Mouse (Mus musculus) layer of hippocampus, adult 9-10 months (tissue): ENCODE data around the gene Jkamp.

Experiments used
- DNase-seq: peaks from one replicate; pipeline ENCODE4 v3.0.0; 2022; ENCODE audit warnings: low spot score

Jkamp gene

DNA sequence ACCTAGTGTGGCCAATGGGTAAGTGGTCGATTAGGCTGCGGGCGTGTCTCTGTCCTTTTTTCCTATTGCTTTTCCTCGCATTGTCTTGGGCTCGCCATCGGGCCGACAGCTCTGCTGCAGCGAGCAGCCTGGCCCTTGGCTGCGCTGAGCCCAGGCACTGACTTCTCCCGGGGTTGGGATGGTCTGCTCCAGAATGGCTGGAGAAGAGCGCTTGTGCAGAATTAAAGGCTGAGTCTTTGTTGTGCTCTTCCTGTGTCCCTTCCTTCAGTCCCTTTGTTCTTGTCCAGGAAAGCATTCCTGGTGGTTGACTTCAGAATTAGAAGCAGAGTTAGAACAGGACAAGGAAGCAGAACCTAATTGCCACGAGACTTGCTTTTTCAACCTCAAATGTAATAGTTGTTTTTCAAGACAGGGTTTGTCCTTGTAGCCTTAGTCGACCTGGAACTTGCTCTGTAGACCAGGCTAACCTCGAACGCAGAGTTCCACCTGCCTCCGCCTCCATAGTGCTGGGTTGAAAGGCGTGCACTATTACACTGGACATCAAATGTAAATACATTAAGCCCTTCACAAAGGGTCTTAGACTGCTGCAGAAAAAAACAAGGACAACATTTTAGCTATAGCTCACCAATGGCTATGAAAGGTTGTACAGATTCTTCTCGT lies 907 bp downstream of the Jkamp start:
- DNase-seq = no peak

DNA sequence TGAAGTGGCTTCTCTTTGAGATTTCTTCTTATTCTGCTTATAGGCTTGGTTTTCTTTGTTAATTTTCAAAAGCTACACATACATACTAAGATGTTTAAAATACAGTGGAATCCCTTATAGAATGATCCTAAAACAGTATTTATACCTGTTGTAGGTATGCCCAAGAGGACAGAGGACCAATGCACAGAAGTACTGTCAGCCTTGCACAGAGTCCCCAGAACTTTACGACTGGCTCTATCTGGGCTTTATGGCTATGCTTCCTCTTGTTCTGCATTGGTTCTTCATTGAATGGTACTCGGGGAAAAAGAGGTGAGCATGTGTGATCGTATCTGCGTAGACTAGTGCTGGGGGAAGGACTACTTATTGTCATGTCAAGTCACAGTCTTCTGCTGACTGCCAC lies 4.4 kb downstream of the Jkamp start:
- DNase-seq = no peak

DNA sequence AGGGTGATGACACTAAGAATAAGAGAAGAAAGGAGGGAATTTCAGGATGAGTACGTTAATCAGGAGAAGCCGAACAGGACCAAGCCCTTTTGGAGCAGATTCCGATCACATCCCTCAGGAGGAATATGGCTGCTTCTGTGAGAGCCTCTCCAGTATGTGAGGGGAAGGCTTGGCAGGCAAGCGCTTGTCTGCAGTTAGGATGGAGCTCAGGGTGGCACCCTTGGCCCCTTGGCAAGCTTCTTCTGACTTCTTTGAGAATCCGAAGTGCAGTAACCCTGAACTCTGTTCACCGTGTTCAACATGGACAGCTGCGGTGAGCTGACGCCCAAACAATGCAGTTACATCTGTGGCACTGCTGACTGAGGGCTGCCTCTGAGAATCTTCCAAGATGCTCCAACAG lies 11.6 kb downstream of the Jkamp start:
- no peak for DNase-seq

DNA sequence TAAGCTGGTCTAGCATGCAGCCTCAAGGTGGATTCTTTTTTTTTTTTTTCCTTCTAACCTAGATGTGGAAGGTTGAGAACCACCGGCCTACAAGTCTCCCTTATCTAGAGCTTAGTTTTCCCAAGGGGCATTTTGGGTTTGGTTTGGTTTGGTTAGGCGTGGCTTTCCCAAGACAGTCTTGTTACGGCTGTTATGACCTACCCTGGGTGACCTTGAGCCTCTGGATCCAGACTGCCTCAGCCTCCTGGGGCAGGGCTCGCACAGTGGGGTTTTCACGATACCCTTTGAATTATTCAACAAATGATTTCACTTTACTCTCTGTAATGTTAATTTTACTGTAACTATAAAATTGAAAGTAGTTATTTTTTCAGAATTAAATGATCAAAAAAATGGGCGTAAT lies 17.4 kb downstream of the Jkamp start:
- no peak for DNase-seq

DNA sequence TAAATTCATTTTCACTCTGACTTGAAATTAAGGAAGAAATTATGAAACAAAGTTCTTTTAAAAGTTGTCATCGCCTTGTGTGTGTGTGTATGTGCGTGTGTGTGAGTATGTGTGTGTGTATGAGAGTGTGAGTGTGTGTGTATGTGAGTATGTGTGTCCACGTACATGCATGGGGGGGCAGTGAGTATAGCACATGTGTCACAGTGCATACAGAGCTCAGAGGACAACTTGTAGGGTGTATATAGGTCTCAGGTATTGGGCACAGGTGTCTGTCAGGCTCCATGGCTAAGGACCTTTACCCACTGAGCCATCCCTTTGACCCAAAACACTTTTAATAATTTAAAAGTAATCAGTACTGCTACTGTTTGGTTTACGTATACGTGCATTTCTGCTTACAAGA lies 18.6 kb downstream of the Jkamp start:
- DNase-seq = no peak

DNA sequence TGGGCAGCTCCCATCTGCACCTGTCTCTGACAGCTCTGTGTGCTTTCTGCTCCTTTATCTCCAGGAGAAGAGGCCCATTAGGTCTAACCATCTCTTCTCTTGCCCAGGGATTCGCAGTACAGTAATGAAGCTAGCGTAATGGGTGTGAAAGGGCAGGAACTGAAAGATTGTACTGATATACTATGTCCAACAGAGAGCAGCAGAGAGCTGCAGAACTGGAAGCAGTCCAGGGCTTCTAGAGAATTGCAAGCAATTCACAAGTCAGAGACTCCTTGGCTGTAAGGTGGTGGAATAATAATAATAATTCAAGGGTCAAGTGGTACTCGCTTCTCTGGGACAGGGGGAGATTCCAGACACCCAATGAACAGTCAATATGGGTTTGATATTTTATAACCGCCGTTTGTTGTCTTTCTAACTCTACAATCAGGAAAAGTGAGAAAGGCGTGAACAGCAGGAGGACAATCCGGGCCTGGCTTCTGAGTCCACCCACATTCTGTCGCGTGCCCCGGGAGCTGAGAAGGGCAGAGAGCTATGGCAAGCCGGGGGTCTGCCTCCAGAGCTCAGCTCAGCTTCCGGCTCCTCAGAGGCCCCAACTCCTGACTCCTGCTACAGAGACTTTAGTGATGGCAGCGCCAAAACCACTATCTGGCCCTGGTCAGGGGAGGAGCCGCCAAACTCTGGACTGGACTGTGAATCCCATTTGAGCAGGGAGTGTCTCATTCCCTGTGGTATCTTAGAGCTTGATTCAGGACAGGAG lies 19.3 kb downstream of the Jkamp start:
- peak; percentile 67 for DNase-seq

DNA sequence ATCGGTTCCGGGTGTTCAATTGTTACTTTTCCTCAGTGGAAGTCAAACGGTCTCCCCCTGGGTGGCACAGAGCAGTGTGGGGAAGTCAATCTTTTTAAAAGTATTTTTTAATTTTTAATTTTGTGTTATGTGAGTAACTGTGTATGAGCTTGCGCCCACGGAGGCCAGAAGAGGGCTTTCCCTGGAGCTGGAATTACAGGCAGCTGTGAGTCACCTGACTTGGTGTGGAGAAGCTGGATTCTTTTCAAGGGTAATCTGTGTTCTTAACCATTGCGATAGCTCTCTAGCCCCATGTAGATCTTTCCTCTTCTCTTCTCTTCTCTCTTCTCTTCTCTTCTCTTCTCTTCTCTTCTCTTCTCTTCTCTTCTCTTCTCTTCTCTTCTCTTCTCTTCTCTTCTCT lies 29.7 kb downstream of the Jkamp start:
- DNase-seq = no peak

DNA sequence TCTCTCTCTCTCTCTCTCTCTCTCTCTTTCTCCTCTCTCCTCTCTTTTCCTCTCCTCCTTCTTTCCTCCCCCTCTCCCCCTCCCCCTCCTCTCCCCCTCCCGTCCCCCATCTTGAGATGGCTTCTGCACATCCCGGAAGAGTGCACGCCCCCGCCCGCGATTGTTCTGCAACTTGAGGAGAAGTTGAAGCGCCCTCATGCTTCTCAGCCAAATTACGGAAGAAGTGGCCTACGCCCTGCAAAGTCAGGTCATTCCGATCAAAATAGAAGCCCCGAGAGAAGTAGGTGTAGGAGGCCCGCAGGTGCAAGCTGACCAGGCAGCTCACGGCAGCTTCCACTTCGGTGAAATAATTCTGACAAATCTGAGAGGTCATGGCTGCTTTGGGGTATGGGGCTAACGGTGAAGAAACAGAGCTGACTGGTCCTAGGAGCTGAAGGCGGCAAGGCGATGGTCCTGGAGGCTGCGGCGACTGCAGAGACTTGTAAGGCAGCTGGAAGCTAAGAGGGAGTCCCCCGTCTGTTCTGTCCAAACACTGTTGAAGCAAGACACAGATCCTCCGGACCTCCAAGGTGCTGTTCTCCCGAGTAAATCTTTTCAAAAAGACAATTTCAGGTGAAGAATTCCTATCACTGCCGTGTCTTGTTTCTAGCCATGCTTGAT lies 30.4 kb downstream of the Jkamp start:
- DNase-seq = no peak

DNA sequence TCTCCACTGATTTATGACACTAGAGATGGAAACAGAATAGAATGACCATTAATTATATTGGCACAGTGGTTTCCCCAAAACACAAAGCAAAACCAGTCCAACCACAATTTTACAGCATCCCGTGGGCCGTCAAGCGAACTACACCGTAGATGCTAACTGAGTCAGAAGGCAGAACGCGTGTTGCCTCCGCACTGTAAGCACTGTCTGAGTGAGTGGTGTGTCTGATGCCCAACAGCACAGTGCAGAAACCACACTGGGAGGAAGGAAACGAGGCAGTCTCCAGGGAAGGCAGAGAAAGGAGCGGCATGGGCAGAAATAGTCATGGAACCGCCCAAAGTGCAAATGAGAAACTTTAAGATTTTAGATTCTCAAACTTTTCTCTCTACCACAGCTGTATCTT lies 43.8 kb downstream of the Jkamp start:
- no peak for DNase-seq

DNA sequence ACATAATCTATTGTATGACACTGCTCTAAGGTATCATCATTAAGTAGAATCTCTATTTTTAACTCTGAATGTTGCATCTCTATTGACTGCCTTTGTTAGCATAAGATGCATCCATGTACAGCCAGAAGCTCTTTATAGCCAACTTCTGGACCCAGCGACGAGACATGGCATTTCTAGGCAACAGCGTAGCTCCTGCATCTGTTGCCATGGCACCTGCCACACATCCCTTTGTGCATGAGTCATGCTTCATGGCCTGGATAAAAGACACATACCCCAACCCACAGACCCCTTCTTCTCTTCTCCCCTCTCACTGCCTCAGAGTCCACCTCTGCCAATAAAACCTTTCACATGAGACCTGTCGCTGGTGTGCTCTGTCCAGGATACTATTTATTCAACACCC lies 65.4 kb downstream of the Jkamp start:
- DNase-seq = no peak
